Comparison of ENCODE assay signal across 20 mouse cellular contexts in the genomic region with DNA sequence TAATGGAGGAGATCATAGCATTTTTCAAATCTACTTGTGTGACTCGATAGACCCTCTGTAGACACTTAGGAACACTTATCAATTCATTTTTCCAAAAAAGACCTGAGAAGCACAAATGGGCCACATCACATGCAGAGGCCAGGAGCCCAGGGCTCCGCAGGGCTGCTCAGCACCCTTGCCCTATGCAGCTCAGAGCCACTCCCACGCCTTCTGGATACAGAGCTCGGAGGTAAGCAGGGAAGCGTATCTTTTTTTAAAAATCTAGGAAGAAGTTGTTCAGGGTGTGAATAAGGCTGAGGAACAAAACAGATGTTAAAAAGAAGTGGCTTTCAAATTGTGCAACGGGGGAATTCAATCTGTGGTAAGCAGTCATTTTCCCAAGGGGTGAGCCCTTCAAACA.
"Had no signal": no experiment of that assay in that cellular context is flagged by ENCODE, and none has a peak within 500 bp of the region (broad histone marks: within the 10 kb centered on the region; RNA-seq: fewer than 3 reads in every experiment).

No protein-coding gene starts in this region.

- H3K4me3 ChIP-seq: limb, embryonic 10.5 days; limb, embryonic 13.5 days; liver, embryonic 13.5 days; midbrain, embryonic 12.5 days; midbrain, embryonic 15.5 days; neural tube, embryonic 12.5 days; neural tube, embryonic 15.5 days; stomach, embryonic 15.5 days had no signal

- H3K27me3 ChIP-seq: limb, embryonic 13.5 days; liver, embryonic 13.5 days; midbrain, embryonic 12.5 days; midbrain, embryonic 15.5 days; neural tube, embryonic 12.5 days; neural tube, embryonic 15.5 days; stomach, embryonic 15.5 days had no signal

- H3K9ac ChIP-seq: limb, embryonic 13.5 days; liver, embryonic 13.5 days; midbrain, embryonic 12.5 days; midbrain, embryonic 15.5 days; neural tube, embryonic 12.5 days; neural tube, embryonic 15.5 days; stomach, embryonic 15.5 days had no signal

- H3K4me1 ChIP-seq: limb, embryonic 10.5 days; midbrain, embryonic 12.5 days; midbrain, embryonic 15.5 days; neural tube, embryonic 12.5 days; stomach, embryonic 15.5 days had no signal

- H3K4me2 ChIP-seq: limb, embryonic 13.5 days; liver, embryonic 13.5 days; midbrain, embryonic 12.5 days; midbrain, embryonic 15.5 days; neural tube, embryonic 12.5 days; neural tube, embryonic 15.5 days; stomach, embryonic 15.5 days had no signal

- DNase-seq: kidney, adult 8-10 months; kidney, postnatal 36 days; liver; liver, embryonic 13.5 days; lung, adult 2 months; lung, postnatal 14 days; lung, postnatal 4 days; retina, postnatal 1 day; right cerebral cortex, postnatal 25 days; spleen, adult 18-20 months; thymus, postnatal 25 days had no signal

- H3K9me3 ChIP-seq: limb, embryonic 10.5 days; limb, embryonic 13.5 days; liver, embryonic 13.5 days; midbrain, embryonic 12.5 days; midbrain, embryonic 15.5 days; neural tube, embryonic 12.5 days; neural tube, embryonic 15.5 days; stomach, embryonic 15.5 days had no signal

- H3K27ac ChIP-seq: kidney, postnatal 0 days; limb, embryonic 10.5 days; limb, embryonic 13.5 days; liver, embryonic 13.5 days; midbrain, embryonic 12.5 days; midbrain, embryonic 15.5 days; neural tube, embryonic 12.5 days; neural tube, embryonic 15.5 days; stomach, embryonic 15.5 days had no signal

- ATAC-seq: intestine, postnatal 0 days; midbrain, embryonic 15.5 days had no signal

- H3K36me3 ChIP-seq: liver, embryonic 13.5 days; midbrain, embryonic 12.5 days; midbrain, embryonic 15.5 days; neural tube, embryonic 12.5 days; neural tube, embryonic 15.5 days had no signal
